Mouse (Mus musculus) neural tube, embryonic 15.5 days (tissue): ENCODE measurements around the gene Hoxb9. TPM values are rescaled to one million over a fixed set of nuclear protein-coding genes. Genes with fewer than 3 reads are reported as not detected.

Experiments
- ATAC-seq: fragments of 200-750 bp; cut with Nextera tagmentation; 2 replicates; pipeline ENCODE4 v1.8.0; 2017; ENCODE audit warnings: mild to moderate bottlenecking, moderate TSS enrichment, moderate library complexity; ENCODE audit not compliant: low FRiP score
- H3K27ac ChIP-seq: fragments of 300-500 bp; sonication (generic); replicated peaks from 2 replicates; pipeline ENCODE4 v1.5.1; 2015; ENCODE audit warnings: mild to moderate bottlenecking, inconsistent platforms
- H3K27me3 ChIP-seq: fragments of 300-500 bp; sonication (generic); replicated peaks from 2 replicates; pipeline ENCODE4 v1.6.1; 2015; ENCODE audit warnings: inconsistent platforms
- H3K36me3 ChIP-seq: fragments of 300-500 bp; sonication (generic); 2 replicates; pipeline ENCODE4 v1.6.1; 2015; ENCODE audit warnings: inconsistent platforms
- H3K4me1 ChIP-seq: fragments of 300-500 bp; sonication (generic); 2 replicates; pipeline ENCODE4 v1.6.1; 2015; ENCODE audit warnings: inconsistent platforms
- H3K4me2 ChIP-seq: fragments of 300-500 bp; sonication (generic); 2 replicates; pipeline ENCODE4 v1.6.1; 2015; ENCODE audit warnings: inconsistent platforms, mild to moderate bottlenecking, moderate library complexity
- H3K4me3 ChIP-seq: fragments of 300-500 bp; sonication (generic); replicated peaks from 2 replicates; pipeline ENCODE4 v1.5.1; 2015; ENCODE audit warnings: mild to moderate bottlenecking, inconsistent platforms
- H3K9ac ChIP-seq: fragments of 300-500 bp; sonication (generic); replicated peaks from 2 replicates; pipeline ENCODE4 v1.6.1; 2015; ENCODE audit warnings: mild to moderate bottlenecking, inconsistent platforms
- H3K9me3 ChIP-seq: fragments of 300-500 bp; sonication (generic); replicated peaks from 2 replicates; pipeline ENCODE4 v1.6.1; 2016; ENCODE audit warnings: inconsistent platforms
- WGBS: fragments of 180-500 bp; shearing (Covaris S2); methylation state at CpG from one replicate; pipeline ENCODE4 v1.1.7; 2015; ENCODE audit warnings: mixed read lengths; 5-methylcytosine and 5-hydroxymethylcytosine counted together
- polyA plus RNA-seq: library from polyadenylated mRNA; unstranded; fragments of >200 nt; fragmentation: Nextera tagmentation; extraction: Ambion mirVana; gene quantifications from 2 replicates; pipeline ENCODE4 v1.2.1, GENCODE M21; 2015

The Hoxb9 gene
- polyA plus RNA-seq, 1 experiment from 2014 or later, result 57.5 TPM

DNA sequence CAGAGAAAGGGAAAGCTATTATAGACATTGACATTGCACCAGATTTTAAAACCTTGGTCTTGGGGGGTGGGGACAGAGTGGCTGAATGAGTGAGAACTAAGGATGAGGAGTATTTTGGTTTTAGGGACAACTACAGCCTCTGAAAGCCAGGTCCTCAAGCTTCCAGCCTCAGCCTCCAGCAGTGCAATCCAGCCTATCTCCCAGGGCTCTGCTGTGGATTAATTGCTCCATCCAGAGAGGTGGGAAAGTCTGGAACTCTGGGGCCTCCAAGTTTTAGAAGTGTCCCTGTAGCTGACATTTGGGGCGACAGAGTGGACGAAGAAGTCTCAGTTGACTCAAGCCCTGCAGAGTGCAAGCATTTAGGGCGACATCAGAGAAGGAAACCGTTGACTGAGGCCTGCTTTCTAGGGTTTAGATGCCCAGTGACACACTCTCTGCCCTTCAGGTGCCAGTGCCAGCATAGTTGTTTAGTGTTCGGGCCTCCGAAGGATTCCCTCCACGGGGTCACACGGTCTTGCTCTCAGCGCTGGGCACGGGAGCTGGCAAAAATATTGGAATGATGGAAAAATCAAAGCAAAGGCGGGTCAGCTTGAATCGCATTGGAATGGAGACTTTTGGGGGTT is 42.7 kb downstream of the Hoxb9 start:
- Histone ChIP-seq H3K4me3 (peak overlapping the region; percentile 60), H3K36me3 (no peaks in the 10 kb centered on the region), H3K27ac (peak overlapping the region; percentile 99), H3K4me2 (peak overlapping the region; percentile 87), H3K9me3 (no peaks in the 10 kb centered on the region), H3K27me3 (no peaks in the 10 kb centered on the region), H3K4me1 (peaks cover 92% of the 10 kb centered on the region), H3K9ac (peak overlapping the region; percentile 83)
- WGBS, result 3% methylated on average over 12 of the region's 12 CpGs
- ATAC-seq, result no peak

DNA sequence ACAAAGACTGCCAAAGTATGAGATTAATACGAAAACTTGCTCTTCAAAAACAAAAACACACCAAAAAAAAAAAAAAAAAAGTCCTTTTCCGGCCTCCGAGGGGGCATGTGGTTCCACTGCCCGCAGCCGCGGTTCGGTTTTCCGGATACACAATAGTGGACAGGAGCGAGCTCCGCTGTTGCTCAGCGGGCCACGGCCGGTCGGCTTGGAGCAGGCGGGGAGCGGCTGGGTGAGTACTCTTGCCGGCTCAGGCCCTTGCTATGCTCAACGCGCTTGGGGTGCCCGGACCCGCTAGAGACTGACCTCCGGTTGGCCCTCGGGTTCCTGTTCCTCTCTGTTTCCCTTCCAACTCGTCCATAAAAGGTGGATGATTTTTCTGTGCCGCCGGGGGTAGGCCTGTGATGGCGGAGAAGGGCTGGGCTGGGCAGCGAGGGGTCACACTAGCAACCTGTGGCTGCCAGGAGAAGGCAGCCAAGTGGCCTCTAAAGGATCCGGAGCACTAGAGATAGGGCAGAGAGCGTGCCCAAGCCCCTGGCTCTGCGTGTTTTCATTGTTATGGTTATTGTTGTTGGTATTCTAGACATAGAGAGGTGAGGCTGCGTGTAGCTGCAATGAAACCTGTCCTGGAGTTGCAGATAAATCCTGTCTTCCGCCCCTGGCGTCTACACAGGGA is 43.5 kb downstream of the Hoxb9 start:
- peak overlapping the region; percentile 99 for H3K27ac ChIP-seq
- 2% methylated on average over 34 of the region's 34 CpGs for WGBS
- no peaks in the 10 kb centered on the region for H3K9me3 ChIP-seq
- ATAC-seq, result no peak
- peaks cover 88% of the 10 kb centered on the region for H3K4me1 ChIP-seq
- H3K27me3 ChIP-seq, result no peaks in the 10 kb centered on the region
- H3K4me3 ChIP-seq, result peak overlapping the region; percentile 60
- peak overlapping the region; percentile 87 for H3K4me2 ChIP-seq
- H3K36me3 ChIP-seq, result no peaks in the 10 kb centered on the region
- peak overlapping the region; percentile 83 for H3K9ac ChIP-seq

DNA sequence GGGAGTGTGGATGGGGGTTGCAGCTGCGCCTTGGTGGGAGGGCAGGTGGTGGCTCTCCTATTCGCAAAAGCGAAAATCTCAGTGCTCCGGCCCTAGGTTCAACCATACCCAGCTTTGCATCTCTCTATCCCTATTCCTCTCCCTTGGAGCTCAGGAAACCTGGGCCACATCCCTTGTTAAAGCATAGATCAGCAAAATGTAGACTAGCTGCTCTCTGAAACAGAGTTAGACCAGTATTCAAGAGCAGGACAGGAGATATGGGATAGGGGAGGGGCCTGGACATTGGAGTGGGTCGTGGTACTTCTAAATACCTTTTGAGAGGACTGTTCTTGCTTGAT is 44.1 kb downstream of the Hoxb9 start:
- Histone ChIP-seq H3K4me2 (peak overlapping the region; percentile 87), H3K27me3 (no peaks in the 10 kb centered on the region), H3K9ac (peak overlapping the region; percentile 83), H3K4me3 (peak overlapping the region; percentile 60), H3K36me3 (no peaks in the 10 kb centered on the region), H3K9me3 (no peaks in the 10 kb centered on the region), H3K4me1 (peaks cover 88% of the 10 kb centered on the region), H3K27ac (peak overlapping the region; percentile 99)
- no peak for ATAC-seq
- 10% methylated on average over 5 of the region's 5 CpGs for WGBS

DNA sequence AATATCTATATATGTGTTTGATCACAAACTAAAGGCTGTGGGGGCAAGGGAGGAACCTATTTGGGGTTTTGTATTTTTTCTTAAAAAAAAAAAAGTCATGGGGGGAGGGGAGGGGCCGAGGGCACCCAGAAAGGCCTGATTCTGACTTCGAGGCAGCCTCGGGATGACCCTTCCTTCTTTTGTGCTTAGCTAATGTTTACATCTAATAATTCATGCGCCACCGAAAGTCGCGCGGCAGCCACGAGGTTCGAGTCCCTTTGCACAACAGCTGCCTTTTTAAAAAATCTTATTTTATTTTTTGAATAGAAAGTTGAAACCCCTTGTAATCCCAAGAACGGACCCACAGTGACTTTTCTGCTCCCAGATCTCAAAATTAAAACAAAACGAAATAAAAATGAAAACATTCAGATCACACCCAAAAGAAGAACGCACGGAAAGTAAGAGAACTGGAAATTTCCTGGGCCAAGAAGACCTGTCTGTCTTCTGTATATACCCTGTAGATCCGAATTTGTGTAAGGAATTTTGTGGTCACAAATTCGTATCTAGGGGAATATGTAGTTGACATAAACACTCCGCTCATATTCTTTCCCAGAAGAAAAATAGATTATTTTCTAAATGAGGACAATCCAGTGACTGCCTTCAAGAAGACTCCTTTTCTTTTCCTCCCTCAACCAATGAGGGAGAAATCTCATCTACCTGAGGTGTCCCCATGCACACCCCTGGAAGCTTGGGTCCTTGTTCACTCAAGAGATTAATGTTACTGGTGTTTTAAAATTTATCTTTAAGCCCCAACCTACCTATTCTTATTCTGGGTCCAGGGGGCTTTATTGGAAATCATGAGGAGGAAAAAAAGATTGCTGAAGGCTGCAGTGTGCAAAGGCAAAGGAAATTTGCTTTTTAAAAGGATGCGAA is 45.7 kb downstream of the Hoxb9 start:
- Histone ChIP-seq H3K4me1 (peaks cover 84% of the 10 kb centered on the region), H3K27ac (peak overlapping the region; percentile 99), H3K27me3 (no peaks in the 10 kb centered on the region), H3K9me3 (no peaks in the 10 kb centered on the region), H3K4me2 (peak overlapping the region; percentile 87), H3K4me3 (peak overlapping the region; percentile 60), H3K36me3 (no peaks in the 10 kb centered on the region), H3K9ac (peak overlapping the region; percentile 83)
- 10% methylated on average over 18 of the region's 18 CpGs for WGBS
- ATAC-seq, result no peak

- Histone ChIP-seq H3K9me3 (no peaks in the 10 kb centered on the region), H3K4me2 (peak within 1 kb of the TSS; percentile 87), H3K27me3 (no peaks in the 10 kb centered on the region), H3K4me3 (peak within 1 kb of the TSS; percentile 60), H3K36me3 (no peaks in the 10 kb centered on the region), H3K27ac (peak within 1 kb of the TSS; percentile 99), H3K9ac (peak within 1 kb of the TSS; percentile 78), H3K4me1 (peaks cover 84% of the 10 kb centered on the region)
- 3% methylated on average over 28 of the region's 28 CpGs for WGBS
- peak; percentile 30; the same call in 1 of the 2 replicates for ATAC-seq
Observed at GRCm38 (mm10) chr11:96317608-96318367, 46.5 kb downstream of the Hoxb9 start, which contains the start of gene Hoxb4. TSS of gene Hoxb4 (plus strand) at chr11:96318267.

DNA sequence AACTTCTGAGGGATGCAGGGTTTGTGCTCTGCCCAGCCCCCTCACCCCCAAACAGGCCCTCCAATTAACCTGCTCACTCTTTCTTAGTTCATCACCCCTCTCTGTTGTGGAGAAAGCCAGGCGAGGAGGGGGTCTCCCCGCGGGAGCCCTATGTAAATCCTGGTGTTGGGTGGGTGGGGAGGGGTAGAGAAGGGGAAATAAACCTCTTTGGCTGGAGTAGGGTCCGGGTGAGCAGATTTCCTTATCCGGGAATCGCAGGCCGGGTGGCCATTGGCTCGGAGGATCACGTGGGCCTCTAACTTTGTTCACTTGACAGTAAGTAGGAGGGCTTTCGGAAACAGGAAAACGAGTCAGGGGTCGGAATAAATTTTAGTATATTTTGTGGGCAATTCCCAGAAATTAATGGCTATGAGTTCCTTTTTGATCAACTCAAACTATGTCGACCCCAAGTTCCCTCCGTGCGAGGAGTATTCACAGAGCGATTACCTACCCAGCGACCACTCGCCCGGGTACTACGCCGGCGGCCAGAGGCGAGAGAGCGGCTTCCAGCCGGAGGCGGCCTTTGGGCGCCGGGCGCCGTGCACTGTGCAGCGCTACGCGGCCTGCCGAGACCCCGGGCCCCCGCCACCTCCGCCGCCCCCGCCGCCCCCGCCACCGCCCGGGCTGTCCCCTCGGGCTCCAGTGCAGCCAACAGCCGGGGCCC is 47.3 kb downstream of the Hoxb9 start:
- no peaks in the 10 kb centered on the region for H3K27me3 ChIP-seq
- peak overlapping the region; percentile 87 for H3K4me2 ChIP-seq
- WGBS, result under 1% methylated on average over 45 of the region's 45 CpGs
- peak; percentile 68 for ATAC-seq
- H3K9ac ChIP-seq, result peak overlapping the region; percentile 78
- H3K27ac ChIP-seq, result peak overlapping the region; percentile 99
- peak overlapping the region; percentile 60 for H3K4me3 ChIP-seq
- H3K9me3 ChIP-seq, result no peaks in the 10 kb centered on the region
- H3K4me1 ChIP-seq, result peaks cover 84% of the 10 kb centered on the region
- no peaks in the 10 kb centered on the region for H3K36me3 ChIP-seq

DNA sequence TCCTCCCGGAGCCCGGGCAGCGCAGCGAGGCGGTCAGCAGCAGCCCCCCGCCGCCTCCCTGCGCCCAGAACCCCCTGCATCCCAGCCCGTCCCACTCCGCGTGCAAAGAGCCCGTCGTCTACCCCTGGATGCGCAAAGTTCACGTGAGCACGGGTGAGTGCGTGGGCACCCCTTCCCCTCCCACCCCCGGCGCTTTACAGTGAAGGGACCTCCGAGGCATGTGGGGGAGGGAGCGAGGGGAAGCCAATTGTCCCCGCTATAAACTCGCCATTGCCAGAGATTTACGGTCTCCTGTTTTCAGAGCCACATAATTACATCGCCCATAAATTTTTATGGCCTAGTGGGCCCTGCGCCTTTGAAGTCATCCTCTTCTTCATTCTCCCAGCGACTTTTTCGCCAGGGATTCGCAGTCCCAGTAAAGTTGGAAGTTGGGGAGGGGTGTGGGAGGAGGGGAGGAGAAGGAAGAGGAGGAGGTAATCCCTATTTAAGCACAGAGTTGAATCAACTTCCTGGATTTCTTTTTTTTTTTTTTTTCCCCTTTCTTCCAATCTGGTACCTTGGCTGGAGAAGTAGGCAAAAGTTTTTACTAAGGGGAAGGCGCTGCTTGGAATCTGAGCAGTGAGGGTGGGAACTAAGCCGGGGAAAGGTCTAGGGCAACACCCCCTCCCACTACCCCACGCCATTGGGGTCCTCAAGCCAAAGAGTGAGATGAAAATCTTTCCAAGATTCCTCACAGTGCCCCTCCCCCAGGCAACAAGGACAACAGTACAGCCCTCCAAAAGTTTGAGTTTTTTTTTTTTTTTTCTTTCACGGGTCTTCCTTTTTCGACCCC is 48.0 kb downstream of the Hoxb9 start:
- Histone ChIP-seq H3K27me3 (no peaks in the 10 kb centered on the region), H3K4me3 (peak overlapping the region; percentile 60), H3K27ac (peak overlapping the region; percentile 99), H3K9me3 (no peaks in the 10 kb centered on the region), H3K36me3 (no peaks in the 10 kb centered on the region), H3K4me2 (peak overlapping the region; percentile 87), H3K4me1 (peaks cover 84% of the 10 kb centered on the region), H3K9ac (peak overlapping the region; percentile 78)
- whole genome bisulfite sequencing, result under 1% methylated on average over 32 of the region's 34 CpGs
- ATAC-seq, result peak; percentile 79

- H3K4me3 ChIP-seq, result peak overlapping the region; percentile 60
- peak overlapping the region; percentile 78 for H3K9ac ChIP-seq
- no peaks in the 10 kb centered on the region for H3K36me3 ChIP-seq
- no peaks in the 10 kb centered on the region for H3K27me3 ChIP-seq
- H3K27ac ChIP-seq, result peak overlapping the region; percentile 99
- WGBS, result 1% methylated on average over 29 of the region's 29 CpGs
- H3K4me1 ChIP-seq, result peaks cover 82% of the 10 kb centered on the region
- no peaks in the 10 kb centered on the region for H3K9me3 ChIP-seq
- H3K4me2 ChIP-seq, result peak overlapping the region; percentile 87
- ATAC-seq, result peak; percentile 1
Observed at GRCm38 (mm10) chr11:96319910-96320309, 48.7 kb downstream of the Hoxb9 start.

DNA sequence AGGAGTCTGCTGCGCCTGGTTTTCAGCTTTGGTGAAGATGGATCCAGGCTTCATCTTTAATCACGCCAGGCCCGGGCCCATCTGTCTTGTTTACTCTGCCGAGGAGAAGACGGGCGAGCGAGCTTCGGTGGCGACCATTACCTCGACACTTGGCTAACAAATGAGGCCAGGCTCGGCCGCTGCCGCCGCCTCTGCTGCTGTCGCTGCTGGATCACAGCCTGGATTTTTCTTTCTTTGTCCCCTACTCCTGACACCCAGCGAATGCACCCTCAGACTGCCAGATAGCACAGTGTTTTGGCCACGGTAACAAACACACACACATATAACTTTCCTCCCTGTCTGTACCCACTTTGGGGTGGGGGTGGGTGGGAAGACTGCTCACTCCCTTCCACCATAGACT is 49.4 kb downstream of the Hoxb9 start:
- Histone ChIP-seq H3K4me2 (peak overlapping the region; percentile 87), H3K4me1 (peaks cover 82% of the 10 kb centered on the region), H3K27ac (peak overlapping the region; percentile 99), H3K4me3 (peak overlapping the region; percentile 60), H3K27me3 (no peaks in the 10 kb centered on the region), H3K36me3 (no peaks in the 10 kb centered on the region), H3K9me3 (no peaks in the 10 kb centered on the region), H3K9ac (peak overlapping the region; percentile 78)
- ATAC-seq, result no peak
- 8% methylated on average over 17 of the region's 17 CpGs for WGBS

- ATAC-seq, result no peak
- peak overlapping the region; percentile 87 for H3K4me2 ChIP-seq
Observed at GRCm38 (mm10) chr11:96321846-96322245, 50.6 kb downstream of the Hoxb9 start.

More at GRCm38 (mm10) chr11:96321846-96322245, 50.6 kb downstream of the Hoxb9 start:
- peak overlapping the region; percentile 60 for H3K4me3 ChIP-seq
- H3K9ac ChIP-seq, result peak overlapping the region; percentile 78
- no peaks in the 10 kb centered on the region for H3K36me3 ChIP-seq
- peak overlapping the region; percentile 99 for H3K27ac ChIP-seq
- 1% methylated on average over 5 of the region's 5 CpGs for WGBS
- peaks cover 83% of the 10 kb centered on the region for H3K4me1 ChIP-seq
- no peaks in the 10 kb centered on the region for H3K9me3 ChIP-seq
- H3K27me3 ChIP-seq, result no peaks in the 10 kb centered on the region
